Mouse (Mus musculus) myocyte (in vitro differentiated cells): Measurements from ENCODE around the gene Pax5.

Source experiments
- CEBPB ChIP-seq: IDR thresholded peaks from 2 replicates; pipeline ENCODE4 v1.6.1; 2011; ENCODE audit warnings: mild to moderate bottlenecking, moderate library complexity; ENCODE audit not compliant: poor library complexity, insufficient read depth, severe bottlenecking
- MAX ChIP-seq: IDR thresholded peaks from one replicate; pipeline ENCODE4 v1.6.1; 2011; ENCODE audit warnings: low read depth, mild to moderate bottlenecking, control low read depth
- MYOD1 ChIP-seq, 3 experiments: IDR thresholded peaks; one replicate each; pipeline ENCODE4 v1.6.1; 2011; ENCODE audit warnings: control low read depth in 2 of 3, low read depth in 2 of 3, mild to moderate bottlenecking in 2 of 3, moderate library complexity in 1 of 3; ENCODE audit not compliant: insufficient read length in 2 of 3, control insufficient read depth in 1 of 3
- MYOG ChIP-seq, 3 experiments: IDR thresholded peaks; one replicate each; pipeline ENCODE4 v1.6.1; 2011; ENCODE audit warnings: control low read depth in 2 of 3, low read depth in 2 of 3, mild to moderate bottlenecking in 2 of 3; ENCODE audit not compliant: insufficient read length in 2 of 3, control insufficient read depth in 1 of 3, insufficient read depth in 1 of 3
- POLR2A ChIP-seq: IDR thresholded peaks from one replicate; pipeline ENCODE4 v1.6.1; 2011; ENCODE audit warnings: low read depth, mild to moderate bottlenecking, control low read depth, moderate library complexity; ENCODE audit not compliant: insufficient read length
- TCF3 ChIP-seq: IDR thresholded peaks from one replicate; pipeline ENCODE4 v1.6.1; 2011; ENCODE audit warnings: low read depth, control low read depth; ENCODE audit not compliant: insufficient read length
- USF1 ChIP-seq: IDR thresholded peaks from one replicate; pipeline ENCODE4 v1.6.1; 2011; ENCODE audit warnings: low read depth, mild to moderate bottlenecking, control low read depth, moderate library complexity

DNA sequence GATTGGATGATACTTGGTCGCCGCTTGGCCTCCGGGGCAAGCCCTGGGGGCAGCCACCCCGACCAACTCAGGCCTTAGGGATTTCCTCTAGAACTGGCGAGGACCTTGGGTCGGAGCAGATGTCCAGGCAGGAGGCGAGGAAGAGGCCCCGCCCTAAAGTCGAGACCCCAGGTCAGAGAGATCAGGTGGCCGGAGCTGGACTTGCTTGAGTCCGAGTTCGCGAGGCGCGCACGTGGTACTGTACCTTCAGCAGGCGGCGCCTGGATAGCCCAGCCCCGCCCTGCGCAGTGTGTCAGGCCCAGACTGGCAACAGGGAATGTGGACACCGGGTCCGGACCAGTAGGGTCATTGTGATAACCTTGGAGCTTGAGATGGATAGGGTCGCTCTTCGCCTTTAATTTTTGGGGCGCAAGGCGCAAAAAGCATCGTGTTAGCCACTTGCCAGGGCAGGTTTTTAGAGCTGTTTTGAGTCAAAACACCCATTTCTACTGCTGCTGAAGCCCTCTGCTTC is 3.9 kb upstream of the Pax5 start:
- TF ChIP-seq TCF3 (no peak), USF1 (no peak), POLR2A (no peak), MYOD1 (IDR thresholded peaks at IDR 0.05; ENCODE audit: control insufficient read depth in 1 of 3, insufficient read length in 2 of 3, low read depth in 2 of 3) (no peak), CEBPB (no peak), MYOG (IDR thresholded peaks at IDR 0.05; ENCODE audit: control insufficient read depth in 1 of 3, insufficient read depth in 1 of 3, insufficient read length in 2 of 3, low read depth in 2 of 3) (no peak), MAX (no peak)
